8 mouse cellular contexts compared by ENCODE assay signal in the genomic region with DNA sequence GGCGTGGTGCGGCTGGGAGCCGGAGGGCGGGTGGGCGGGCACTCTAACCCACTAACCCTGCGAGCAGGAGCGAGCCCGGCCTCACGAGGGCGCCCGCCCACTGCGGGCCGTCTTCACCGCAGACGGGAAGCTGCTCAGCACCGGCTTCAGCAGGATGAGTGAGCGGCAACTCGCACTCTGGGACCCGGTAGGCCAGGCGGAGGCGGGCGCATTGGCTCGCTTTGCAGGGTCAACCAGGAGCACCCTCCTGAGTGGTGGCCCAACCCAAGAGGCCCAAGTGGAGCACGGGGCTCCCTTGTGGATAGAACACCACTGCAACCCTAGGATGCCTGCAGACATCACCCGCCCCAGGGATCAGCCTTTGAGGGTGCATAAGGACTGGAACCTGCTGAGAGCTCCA. TPM values are rescaled to one million over a fixed set of nuclear protein-coding genes. Genes with fewer than 3 reads are reported as not detected.
A peak's percentile ranks its signal among the peaks of the same experiment; 100 is the strongest.
DNase-seq lines count a peak whose midpoint lies in the region; ATAC-seq and TF ChIP-seq lines count a peak whose summit lies in the region.

No protein-coding gene starts in this region.

- peaks cover 33% of the 10 kb centered on the region for H3K36me3 ChIP-seq in heart, embryonic 10.5 days
- H3K36me3 ChIP-seq in kidney, embryonic 14.5 days (ENCODE audit: control insufficient read depth, insufficient read depth, low read length): peaks cover 14% of the 10 kb centered on the region
- no peaks in the 10 kb centered on the region for H3K36me3 ChIP-seq in liver, embryonic 14.5 days (replicated peaks; ENCODE audit: control insufficient read depth, insufficient read depth, low read depth)

- no peak overlapping the region for H3K9ac ChIP-seq in kidney, embryonic 14.5 days (ENCODE audit: low read depth, low read length)
- no peak overlapping the region for H3K9ac ChIP-seq in liver, embryonic 14.5 days (replicated peaks)

- DNase-seq in 3134 (ENCODE audit: extremely low read depth, insufficient read length, low spot score): peak; percentile 73
- DNase-seq in ES-CJ7 (ENCODE audit: low read depth, low spot score): peak; percentile 83
- no peak for DNase-seq in heart, embryonic 10.5 days (ENCODE audit: low spot score)
- DNase-seq in liver, embryonic 14.5 days (ENCODE audit: low read depth in 3 of 3, low spot score in 3 of 3): peak in 1 of 3 experiments; percentile 17
- peak; percentile 49 for DNase-seq in ovary, postnatal 14 days (ENCODE audit: low spot score)
- DNase-seq in thymus, postnatal 36 days: peak; percentile 91

- ATAC-seq in kidney, embryonic 14.5 days (ENCODE audit: low FRiP score, low TSS enrichment): peak; percentile 28; the same call in 1 of the 2 replicates
- peak; percentile 45 for ATAC-seq in liver, embryonic 14.5 days (ENCODE audit: insufficient read depth)

- no peak overlapping the region for H3K27ac ChIP-seq in cortical plate, adult 2 months (ENCODE audit: insufficient read depth, low read length)
- H3K27ac ChIP-seq in heart, embryonic 10.5 days: peak overlapping the region; percentile 43; the same call in 1 of the 2 replicates
- no peak overlapping the region for H3K27ac ChIP-seq in kidney, embryonic 14.5 days (ENCODE audit: low read depth, low read length)
- H3K27ac ChIP-seq in liver, embryonic 14.5 days: no peak overlapping the region

- no peaks in the 10 kb centered on the region for H3K4me1 ChIP-seq in cortical plate, adult 2 months (ENCODE audit: control insufficient read depth, insufficient read depth, low read length)
- H3K4me1 ChIP-seq in heart, embryonic 10.5 days: peaks cover 62% of the 10 kb centered on the region
- peaks cover 12% of the 10 kb centered on the region for H3K4me1 ChIP-seq in kidney, embryonic 14.5 days (ENCODE audit: control insufficient read depth, insufficient read depth, low read length)
- no peaks in the 10 kb centered on the region for H3K4me1 ChIP-seq in liver, embryonic 14.5 days (replicated peaks; ENCODE audit: control insufficient read depth in 2 of 2, insufficient read depth in 2 of 2, low read length in 1 of 2)

- TF ChIP-seq EP300 in liver, embryonic 14.5 days (IDR thresholded peaks at IDR 0.05; ENCODE audit: low read depth): no peak

- 5% methylated on average over 25 of the region's 25 CpGs for WGBS in heart, embryonic 10.5 days
- WGBS in kidney, embryonic 14.5 days: 2% methylated on average over 25 of the region's 25 CpGs
- WGBS in liver, embryonic 14.5 days (ENCODE audit: insufficient replicate concordance): 4% methylated on average over 25 of the region's 25 CpGs

- H3K4me2 ChIP-seq in kidney, embryonic 14.5 days (replicated peaks; ENCODE audit: low read depth, low read length): peak overlapping the region; percentile 25; the same call in 1 of the 2 replicates
- H3K4me2 ChIP-seq in liver, embryonic 14.5 days (ENCODE audit: low read depth): peak overlapping the region; percentile 28

- H3K27me3 ChIP-seq in heart, embryonic 10.5 days (ENCODE audit: insufficient read depth, poor library complexity, severe bottlenecking): peaks cover 99% of the 10 kb centered on the region
- H3K27me3 ChIP-seq in kidney, embryonic 14.5 days (ENCODE audit: control insufficient read depth, insufficient read depth, low read length): peaks cover 42% of the 10 kb centered on the region
- peaks cover 38% of the 10 kb centered on the region for H3K27me3 ChIP-seq in liver, embryonic 14.5 days (ENCODE audit: control insufficient read depth, insufficient read depth, low read length)

- H3K4me3 ChIP-seq in cortical plate, adult 2 months (ENCODE audit: insufficient read depth, low read length): no peak overlapping the region
- peak overlapping the region; percentile 38 for H3K4me3 ChIP-seq in heart, embryonic 10.5 days
- peak overlapping the region; percentile 8; the same call in 1 of the 2 replicates for H3K4me3 ChIP-seq in kidney, embryonic 14.5 days (ENCODE audit: low read length)
- H3K4me3 ChIP-seq in liver, embryonic 14.5 days (ENCODE audit: insufficient read depth in 1 of 2, low read depth in 2 of 2, low read length in 2 of 2): no peak overlapping the region

- TF ChIP-seq POLR2A in cortical plate, adult 2 months (IDR thresholded peaks at IDR 0.05; ENCODE audit: extremely low read depth, insufficient read depth, low read length): no peak

- H3K9me3 ChIP-seq in heart, embryonic 10.5 days: no peaks in the 10 kb centered on the region
- H3K9me3 ChIP-seq in kidney, embryonic 14.5 days (ENCODE audit: control insufficient read depth, low read length): no peaks in the 10 kb centered on the region
- H3K9me3 ChIP-seq in liver, embryonic 14.5 days (ENCODE audit: control insufficient read depth, low read length): no peaks in the 10 kb centered on the region

- 0 out of 2 replicates have a peak, but pooled peaks have one; percentile 26 for TF ChIP-seq CTCF in cortical plate, adult 2 months (IDR thresholded peaks at IDR 0.05; ENCODE audit: extremely low read depth, insufficient read depth, low read length)
- TF ChIP-seq CTCF in liver, embryonic 14.5 days (IDR thresholded peaks at IDR 0.05; ENCODE audit: low read depth): peak; percentile 75

RNA-seq across cellular contexts. Expression of gene Coro6, which starts 4.9 kb away (rescaled TPM):
- 154 and 169 TPM in 2 replicates for polyA plus RNA-seq in cortical plate, adult 2 months (2012; rRNA removed)
- polyA plus RNA-seq in heart, embryonic 10.5 days (2016; fragmentation: Nextera tagmentation; extraction: Ambion mirVana): 15.9 and 24.4 TPM in 2 replicates
- polyA plus RNA-seq in kidney, embryonic 14.5 days (2014; fragmentation: Nextera tagmentation; extraction: Ambion mirVana): 0.39 and 0.54 TPM in 2 replicates
- polyA plus RNA-seq in liver, embryonic 14.5 days (2012; rRNA removed): 0.10 and 0.15 TPM in 2 replicates
- polyA plus RNA-seq in liver, embryonic 14.5 days (2014; fragmentation: Nextera tagmentation; extraction: Ambion mirVana): 0.08 and 0.19 TPM in 2 replicates

RNA-seq across cellular contexts. Expression of gene Ankrd13b, which starts 22.3 kb away (rescaled TPM):
- 150 and 151 TPM in 2 replicates for polyA plus RNA-seq in cortical plate, adult 2 months (2012; rRNA removed)
- polyA plus RNA-seq in heart, embryonic 10.5 days (2016; fragmentation: Nextera tagmentation; extraction: Ambion mirVana): 2.5 and 3.5 TPM in 2 replicates
- polyA plus RNA-seq in kidney, embryonic 14.5 days (2014; fragmentation: Nextera tagmentation; extraction: Ambion mirVana): 6.8 and 8.6 TPM in 2 replicates
- 4.1 and 4.8 TPM in 2 replicates for polyA plus RNA-seq in liver, embryonic 14.5 days (2012; rRNA removed)
- 0.67 and 1.00 TPM in 2 replicates for polyA plus RNA-seq in liver, embryonic 14.5 days (2014; fragmentation: Nextera tagmentation; extraction: Ambion mirVana)

RNA-seq across cellular contexts. Expression of gene Git1, which starts 26.2 kb away (rescaled TPM):
- polyA plus RNA-seq in cortical plate, adult 2 months (2012; rRNA removed): 204 and 230 TPM in 2 replicates
- polyA plus RNA-seq in heart, embryonic 10.5 days (2016; fragmentation: Nextera tagmentation; extraction: Ambion mirVana): 9.0 and 11.9 TPM in 2 replicates
- 18.1 and 19.3 TPM in 2 replicates for polyA plus RNA-seq in kidney, embryonic 14.5 days (2014; fragmentation: Nextera tagmentation; extraction: Ambion mirVana)
- 6.3 and 7.3 TPM in 2 replicates for polyA plus RNA-seq in liver, embryonic 14.5 days (2012; rRNA removed)
- polyA plus RNA-seq in liver, embryonic 14.5 days (2014; fragmentation: Nextera tagmentation; extraction: Ambion mirVana): 2.2 TPM in 2 replicates

RNA-seq across cellular contexts. Expression of gene Abhd15, which starts 47.8 kb away (rescaled TPM):
- polyA plus RNA-seq in cortical plate, adult 2 months (2012; rRNA removed): 0.64 and 0.77 TPM in 2 replicates
- 1.6 and 1.9 TPM in 2 replicates for polyA plus RNA-seq in heart, embryonic 10.5 days (2016; fragmentation: Nextera tagmentation; extraction: Ambion mirVana)
- polyA plus RNA-seq in kidney, embryonic 14.5 days (2014; fragmentation: Nextera tagmentation; extraction: Ambion mirVana): 1.4 and 2.6 TPM in 2 replicates
- polyA plus RNA-seq in liver, embryonic 14.5 days (2012; rRNA removed): 0.76 and 1.1 TPM in 2 replicates
- 2.3 and 2.7 TPM in 2 replicates for polyA plus RNA-seq in liver, embryonic 14.5 days (2014; fragmentation: Nextera tagmentation; extraction: Ambion mirVana)

RNA-seq across cellular contexts. Expression of gene Trp53i13, which starts 48.6 kb away (rescaled TPM):
- polyA plus RNA-seq in cortical plate, adult 2 months (2012; rRNA removed): 6.8 and 7.2 TPM in 2 replicates
- 25.2 and 30.2 TPM in 2 replicates for polyA plus RNA-seq in heart, embryonic 10.5 days (2016; fragmentation: Nextera tagmentation; extraction: Ambion mirVana)
- 36.9 and 37.4 TPM in 2 replicates for polyA plus RNA-seq in kidney, embryonic 14.5 days (2014; fragmentation: Nextera tagmentation; extraction: Ambion mirVana)
- 2.8 and 3.3 TPM in 2 replicates for polyA plus RNA-seq in liver, embryonic 14.5 days (2012; rRNA removed)
- polyA plus RNA-seq in liver, embryonic 14.5 days (2014; fragmentation: Nextera tagmentation; extraction: Ambion mirVana): 3.5 and 4.2 TPM in 2 replicates

Comparison
In these comparisons a context has a peak if more than half of its experiments do, and no peak if none do; other contexts are left out.
1. H3K4me3 ChIP-seq: peak in heart, embryonic 10.5 days (single experiment) and kidney, embryonic 14.5 days (single experiment); none in cortical plate, adult 2 months (single experiment) and liver, embryonic 14.5 days (0 of 2).
2. RNA of gene Coro6, which starts 4.9 kb away (polyA plus RNA-seq): 154 to 169 TPM in cortical plate, adult 2 months and 15.9 to 24.4 TPM in heart, embryonic 10.5 days; 0.39 to 0.54 TPM in kidney, embryonic 14.5 days and 0.08 to 0.19 TPM in liver, embryonic 14.5 days; every median in the first group is over 10 times any median in the second.
3. RNA of gene Ankrd13b, which starts 22.3 kb away (polyA plus RNA-seq): 150 to 151 TPM in cortical plate, adult 2 months; 6.8 to 8.6 TPM in kidney, embryonic 14.5 days, 0.67 to 4.8 TPM in liver, embryonic 14.5 days and 2.5 to 3.5 TPM in heart, embryonic 10.5 days; every median in the first group is over 10 times any median in the second.
4. RNA of gene Git1, which starts 26.2 kb away (polyA plus RNA-seq): 204 to 230 TPM in cortical plate, adult 2 months; 18.1 to 19.3 TPM in kidney, embryonic 14.5 days, 9.0 to 11.9 TPM in heart, embryonic 10.5 days and 2.2 to 7.3 TPM in liver, embryonic 14.5 days; every median in the first group is over 10 times any median in the second.